Mouse (Mus musculus): ENCODE data around the gene Mut.

Gene Mut

DNA sequence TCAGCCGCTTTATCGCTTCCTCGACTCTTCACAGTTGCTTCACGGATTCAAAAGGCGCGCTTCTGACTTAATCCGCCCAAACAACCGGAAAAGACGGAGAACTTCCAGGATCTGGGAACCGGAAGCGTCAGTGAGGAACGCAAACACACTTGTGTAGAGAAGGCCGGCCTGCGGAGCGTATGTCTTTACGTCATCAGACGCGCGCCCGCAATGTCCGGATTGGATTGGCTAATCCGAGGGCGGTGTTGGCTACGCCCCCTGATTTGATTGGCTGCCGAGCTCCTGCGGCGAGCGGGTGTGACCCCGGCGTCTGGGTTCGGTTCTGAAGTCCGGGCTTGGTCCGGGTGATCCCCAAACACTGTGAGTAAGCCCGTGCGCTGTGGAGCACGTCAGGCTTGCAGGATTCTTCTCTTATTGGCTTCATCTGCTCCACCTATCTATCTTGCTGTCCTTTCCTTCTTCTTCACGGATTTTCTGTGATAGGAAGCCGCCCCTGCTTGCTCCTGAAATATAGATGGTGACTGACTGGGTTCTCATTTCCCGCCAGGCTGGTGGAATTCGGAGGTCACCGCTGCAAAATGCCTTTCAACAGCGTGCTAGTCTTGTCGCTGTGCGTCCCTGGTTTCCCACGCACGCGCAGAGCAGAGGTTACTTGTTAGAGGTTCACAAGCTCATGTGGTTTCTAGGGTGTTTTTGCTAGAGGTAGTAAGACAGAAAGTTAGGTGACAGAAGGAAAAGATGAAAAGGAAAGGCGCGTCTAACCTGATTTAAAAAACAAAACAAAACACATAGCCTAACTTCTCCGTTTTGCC lies at the start of gene Mut, which contains the start of gene Cenpq:
Mut (plus strand) TSS at position 266 of the 812 bp plus-strand sequence.
Cenpq (minus strand) TSS at position 628 of the 812 bp plus-strand sequence.
- DNase-seq = peak; percentile 98 to 99

GRCm38 (mm10) chr17:40885155-40885554 lies 49.3 kb upstream of the Mut start:
- DNase-seq = no peak

DNA sequence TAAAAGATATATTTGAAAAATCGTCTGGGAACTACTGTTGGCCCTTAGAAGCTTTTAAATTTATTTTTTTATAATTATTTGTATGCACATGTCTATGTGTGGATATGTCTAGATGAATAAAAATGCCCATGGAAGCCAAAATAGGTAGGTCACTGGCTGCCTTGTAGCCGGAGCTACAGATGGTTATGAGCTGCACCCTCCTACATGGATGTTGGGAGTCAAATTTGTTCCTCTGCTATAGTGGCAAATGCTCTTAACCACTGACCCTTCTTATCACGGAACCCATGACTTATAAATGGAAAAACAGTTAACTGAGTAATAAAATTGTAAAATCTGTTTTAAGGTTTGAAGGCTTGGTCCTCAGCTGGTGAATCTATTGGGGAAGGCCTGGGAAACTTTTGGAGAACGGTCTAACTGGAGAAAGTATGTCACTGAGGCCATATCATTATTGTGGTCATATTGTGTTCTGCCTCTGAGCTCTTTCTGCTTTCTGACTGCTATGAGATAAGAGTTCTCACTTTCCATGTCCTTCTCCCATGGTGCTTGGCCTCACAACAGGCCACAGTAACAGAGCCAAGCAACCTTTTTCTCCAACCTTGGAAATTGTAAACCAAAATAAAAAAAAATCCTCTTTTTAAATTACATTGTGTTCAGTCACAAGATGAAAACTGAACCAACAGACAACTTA lies 46.5 kb upstream of the Mut start:
- DNase-seq = no peak

GRCm38 (mm10) chr17:40896863-40897262 lies 37.6 kb upstream of the Mut start:
- DNase-seq = no peak

- no peak for DNase-seq
Measured at GRCm38 (mm10) chr17:40899783-40900363, 34.6 kb upstream of the Mut start.

GRCm38 (mm10) chr17:40903345-40903744 lies 31.1 kb upstream of the Mut start:
- no peak for DNase-seq

DNA sequence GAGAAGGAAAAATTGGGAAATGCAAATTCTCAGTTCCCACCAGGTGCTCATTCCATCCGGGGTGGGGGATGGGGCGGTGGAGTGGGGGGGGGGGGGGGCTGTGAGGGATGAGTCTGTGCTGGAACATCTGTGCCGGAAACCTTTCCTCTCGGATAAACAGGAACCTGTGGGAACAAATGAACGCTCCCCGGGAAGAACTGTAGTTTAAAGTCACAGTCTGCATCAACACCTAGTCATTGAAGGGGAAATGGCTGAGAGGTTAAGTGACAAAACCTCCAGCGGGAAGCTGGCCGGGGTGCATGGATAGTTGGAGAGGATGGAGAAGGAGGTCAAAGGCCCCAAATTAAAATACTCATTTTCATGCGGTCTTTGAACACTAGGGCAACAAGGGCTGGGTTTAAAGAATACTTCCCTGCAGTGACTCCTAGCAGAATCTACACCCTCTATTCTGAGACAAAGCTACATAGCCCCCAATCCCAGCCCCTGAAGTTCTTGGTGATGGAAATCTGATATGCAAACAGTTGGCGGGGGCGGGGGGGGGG lies 30.4 kb upstream of the Mut start:
- peak in 1 of 2 experiments; percentile 1 for DNase-seq

DNA sequence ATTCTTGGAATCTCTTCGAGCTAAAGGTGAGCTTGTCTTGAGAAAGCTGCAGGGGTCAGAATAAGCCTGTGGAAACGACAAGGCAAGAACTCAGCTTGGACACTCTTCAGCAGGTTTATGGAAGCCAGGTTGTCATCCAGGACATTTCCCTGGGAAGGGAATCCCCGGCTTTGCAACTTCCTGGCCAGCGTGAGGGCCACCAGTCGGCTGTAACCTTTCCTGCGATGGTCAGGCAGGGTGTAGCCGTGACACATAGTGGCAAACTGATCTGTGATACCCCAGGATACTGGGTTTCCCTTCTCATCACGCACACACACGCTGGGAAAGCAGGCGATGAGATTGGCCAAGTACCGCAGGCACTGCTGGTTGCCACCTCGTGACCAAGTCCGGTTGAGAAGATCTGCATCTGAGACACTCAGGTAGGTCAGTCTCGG lies 29.7 kb upstream of the Mut start:
- DNase-seq = no peak

GRCm38 (mm10) chr17:40914250-40914649 lies 20.2 kb upstream of the Mut start, which contains the start of gene Glyatl3:
TSS of gene Glyatl3 (minus strand) at chr17:40914350.
- DNase-seq = no peak

- DNase-seq = no peak
Measured at GRCm38 (mm10) chr17:40915499-40915898, 19.0 kb upstream of the Mut start.

DNA sequence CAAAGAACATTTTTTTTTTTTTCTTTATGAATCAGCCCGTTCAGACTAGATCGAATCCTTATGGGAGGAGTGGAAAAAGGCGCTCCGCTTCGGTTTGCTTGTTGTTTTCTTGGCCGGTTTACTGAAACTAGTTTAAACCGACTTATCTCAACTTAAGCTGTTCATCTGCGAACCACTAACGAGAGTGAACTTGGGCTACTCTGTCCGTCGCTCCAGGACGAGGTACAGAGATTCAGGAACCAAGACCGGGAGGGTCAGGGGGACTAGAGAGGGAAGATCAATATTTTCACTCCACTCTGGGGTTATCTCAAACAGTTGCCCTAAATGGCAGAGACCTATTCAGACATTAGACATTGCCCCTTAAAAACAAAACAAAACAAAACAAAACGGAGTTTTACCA lies 500 bp upstream of the Mut start:
- DNase-seq = peak in 1 of 2 experiments; percentile 1

DNA sequence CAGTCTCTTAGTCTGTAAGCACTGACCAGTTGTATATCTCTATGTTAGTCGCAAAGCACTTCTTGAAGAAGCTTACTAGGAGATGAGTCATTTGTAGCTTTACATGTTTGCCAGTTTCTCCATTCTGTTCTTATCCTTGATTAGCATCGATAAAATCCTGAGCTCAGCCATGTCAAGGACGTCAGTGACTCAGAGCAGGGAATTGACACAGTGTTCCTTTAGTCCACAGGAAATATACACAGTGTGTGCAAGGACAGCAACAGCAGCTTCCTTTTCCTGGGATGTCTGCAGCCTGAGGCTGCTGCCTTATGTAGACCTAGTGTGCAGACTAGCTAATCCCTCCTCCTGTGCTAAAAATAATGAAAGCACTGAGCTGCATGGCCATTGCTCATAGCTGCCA lies 14.0 kb downstream of the Mut start:
- no peak for DNase-seq

DNA sequence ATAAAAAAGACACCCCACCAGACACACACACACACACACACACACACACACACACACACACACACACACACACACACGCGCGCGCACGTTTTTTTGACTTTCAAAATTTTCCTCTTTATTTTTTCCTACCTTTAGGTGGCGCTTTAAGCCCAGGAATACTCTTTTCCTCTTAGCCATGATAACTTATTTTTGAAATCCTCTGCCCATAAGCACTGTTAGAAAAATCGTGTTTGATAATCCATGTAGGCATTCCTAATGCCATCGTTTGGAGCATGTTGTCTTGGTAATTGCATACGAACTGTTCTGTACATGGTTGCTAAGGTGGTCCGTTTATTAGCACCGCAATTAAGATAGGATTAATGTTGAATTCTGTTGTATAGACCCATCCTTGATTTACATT lies 43.4 kb downstream of the Mut start:
- no peak for DNase-seq

DNA sequence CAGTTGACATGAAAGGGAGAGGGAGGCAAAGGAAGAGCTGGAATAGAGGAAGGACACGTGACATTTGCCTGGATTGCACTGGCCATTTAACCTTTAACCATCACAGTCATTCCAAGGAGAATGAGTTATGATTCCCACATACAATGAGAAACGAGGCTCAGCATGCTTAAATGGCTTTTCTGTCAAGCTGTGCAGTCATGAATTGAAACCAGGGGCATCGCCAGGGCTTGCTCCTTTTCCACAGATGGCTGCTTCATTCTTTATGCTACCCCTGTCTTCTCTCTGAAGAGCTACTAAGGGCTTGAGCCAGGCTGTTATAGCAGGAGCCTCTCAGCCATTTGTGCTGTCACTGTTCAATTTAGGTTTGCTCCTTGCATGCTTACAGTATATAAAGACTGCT lies 57.6 kb downstream of the Mut start:
- no peak for DNase-seq

Data from lung, adult 18-20 months (tissue).